Mouse (Mus musculus) stomach, embryonic 15.5 days (tissue): Measurements from ENCODE around the gene Napa. TPM values are rescaled to one million over a fixed set of nuclear protein-coding genes. Genes with fewer than 3 reads are reported as not detected.
A peak's percentile ranks its signal among the peaks of the same experiment; 100 is the strongest.

Source experiments
- ATAC-seq: fragments of 200-750 bp; cut with Nextera tagmentation; 2 replicates; pipeline ENCODE4 v1.8.0; 2017; ENCODE audit warnings: low read depth, moderate number of reproducible peaks, moderate TSS enrichment; ENCODE audit not compliant: insufficient read depth, low FRiP score
- H3K27ac ChIP-seq: fragments of 300-500 bp; sonication (generic); 2 replicates; pipeline ENCODE4 v1.5.1; 2015; ENCODE audit warnings: mild to moderate bottlenecking, inconsistent platforms
- H3K27me3 ChIP-seq: fragments of 300-500 bp; sonication (generic); replicated peaks from 2 replicates; pipeline ENCODE4 v1.6.1; 2015; ENCODE audit warnings: inconsistent platforms
- H3K36me3 ChIP-seq: fragments of 300-500 bp; sonication (generic); 2 replicates; pipeline ENCODE4 v1.6.1; 2015; ENCODE audit warnings: inconsistent platforms
- H3K4me1 ChIP-seq: fragments of 300-500 bp; sonication (generic); 2 replicates; pipeline ENCODE4 v1.6.1; 2015; ENCODE audit warnings: inconsistent platforms
- H3K4me2 ChIP-seq: fragments of 300-500 bp; sonication (generic); 2 replicates; pipeline ENCODE4 v1.6.1; 2015; ENCODE audit warnings: mild to moderate bottlenecking, inconsistent platforms
- H3K4me3 ChIP-seq: fragments of 300-500 bp; sonication (generic); replicated peaks from 2 replicates; pipeline ENCODE4 v1.5.1; 2015; ENCODE audit warnings: inconsistent platforms
- H3K9ac ChIP-seq: fragments of 300-500 bp; sonication (generic); 2 replicates; pipeline ENCODE4 v1.6.1; 2015; ENCODE audit warnings: inconsistent platforms
- H3K9me3 ChIP-seq: fragments of 300-500 bp; sonication (generic); 2 replicates; pipeline ENCODE4 v1.6.1; 2016; ENCODE audit warnings: inconsistent platforms
- WGBS: fragments of 180-500 bp; shearing (Covaris S2); methylation state at CpG from one replicate; pipeline ENCODE4 v1.1.7; 2015; 5-methylcytosine and 5-hydroxymethylcytosine counted together
- polyA plus RNA-seq: library from polyadenylated mRNA; unstranded; fragments of >200 nt; fragmentation: Nextera tagmentation; extraction: Ambion mirVana; gene quantifications from 2 replicates; pipeline ENCODE4 v1.2.1, GENCODE M21; 2015

The Napa gene
- polyA plus RNA-seq, 1 experiment from 2014 or later, result 175 TPM

- WGBS, result 41% methylated on average over 2 of the region's 2 CpGs
- Histone ChIP-seq H3K27me3 (peaks cover 9% of the 10 kb centered on the region; the same call in 1 of the 2 replicates), H3K9me3 (no peaks in the 10 kb centered on the region), H3K9ac (no peak overlapping the region), H3K4me1 (peaks cover 4% of the 10 kb centered on the region; the same call in 1 of the 2 replicates), H3K36me3 (no peaks in the 10 kb centered on the region), H3K4me2 (no peak overlapping the region), H3K27ac (peak overlapping the region; percentile 31; the same call in 1 of the 2 replicates), H3K4me3 (no peak overlapping the region)
- ATAC-seq, result peak; percentile 21; the same call in 1 of the 2 replicates
These were observed 41.1 kb upstream of the Napa start for GRCm38 (mm10) chr7:16057136-16057534.

- Histone ChIP-seq H3K4me1 (peaks cover 4% of the 10 kb centered on the region; the same call in 1 of the 2 replicates), H3K36me3 (no peaks in the 10 kb centered on the region), H3K27ac (no peak within 1 kb of the TSS), H3K9ac (no peak within 1 kb of the TSS), H3K27me3 (peaks cover 9% of the 10 kb centered on the region; the same call in 1 of the 2 replicates), H3K4me3 (no peak within 1 kb of the TSS), H3K9me3 (no peaks in the 10 kb centered on the region), H3K4me2 (peak within 1 kb of the TSS; percentile 39)
- WGBS, result 44% methylated on average over 75 of the region's 80 CpGs
- ATAC-seq, result no peak
These were observed 36.8 kb upstream of the Napa start, which contains the start of gene Zfp541 for GRCm38 (mm10) chr7:16061219-16062098. Gene Zfp541, plus strand, starts transcription at chr7:16061814.

DNA sequence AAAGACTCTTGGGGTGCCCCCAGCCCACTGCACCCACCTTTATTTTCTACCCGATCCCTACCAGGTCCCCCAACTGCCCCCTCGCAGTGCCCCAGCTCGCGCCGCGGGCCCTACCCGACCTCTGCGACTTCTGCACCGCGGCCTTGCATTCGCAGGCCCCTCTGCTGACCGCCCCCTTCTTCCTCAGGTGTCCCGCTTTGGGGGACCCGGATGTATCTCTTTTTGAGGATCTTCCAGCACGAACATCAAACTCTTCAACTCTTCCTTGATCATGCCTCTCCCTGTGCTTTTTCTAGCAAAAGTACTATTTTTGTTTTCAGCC is 36.2 kb upstream of the Napa start:
- Histone ChIP-seq H3K4me2 (no peak overlapping the region), H3K4me3 (no peak overlapping the region)
- WGBS, result 72% methylated on average over 15 of the region's 15 CpGs

GRCm38 (mm10) chr7:16063490-16063889 is 34.8 kb upstream of the Napa start:
- Histone ChIP-seq H3K9ac (no peak overlapping the region), H3K27me3 (peaks cover 9% of the 10 kb centered on the region; the same call in 1 of the 2 replicates), H3K9me3 (no peaks in the 10 kb centered on the region), H3K4me1 (peaks cover 4% of the 10 kb centered on the region; the same call in 1 of the 2 replicates), H3K27ac (no peak overlapping the region), H3K4me3 (no peak overlapping the region), H3K4me2 (no peak overlapping the region), H3K36me3 (no peaks in the 10 kb centered on the region)
- ATAC-seq, result no peak
- 37% methylated on average over 4 of the region's 4 CpGs for WGBS

More for the DNA sequence above, 36.2 kb upstream of the Napa start:
- ATAC-seq, result no peak
- no peak overlapping the region for H3K27ac ChIP-seq
- peaks cover 4% of the 10 kb centered on the region; the same call in 1 of the 2 replicates for H3K4me1 ChIP-seq
- no peak overlapping the region for H3K9ac ChIP-seq
- no peaks in the 10 kb centered on the region for H3K36me3 ChIP-seq
- peaks cover 9% of the 10 kb centered on the region; the same call in 1 of the 2 replicates for H3K27me3 ChIP-seq
- H3K9me3 ChIP-seq, result no peaks in the 10 kb centered on the region

GRCm38 (mm10) chr7:16070846-16071245 is 27.4 kb upstream of the Napa start:
- Histone ChIP-seq H3K36me3 (no peaks in the 10 kb centered on the region), H3K4me1 (no peaks in the 10 kb centered on the region), H3K27ac (no peak overlapping the region), H3K27me3 (no peaks in the 10 kb centered on the region), H3K9ac (no peak overlapping the region), H3K4me2 (no peak overlapping the region), H3K9me3 (no peaks in the 10 kb centered on the region), H3K4me3 (no peak overlapping the region)
- ATAC-seq, result no peak

GRCm38 (mm10) chr7:16071906-16072305 is 26.4 kb upstream of the Napa start:
- WGBS, result 71% methylated on average over 6 of the region's 6 CpGs
- Histone ChIP-seq H3K27me3 (no peaks in the 10 kb centered on the region), H3K9ac (no peak overlapping the region), H3K4me1 (no peaks in the 10 kb centered on the region), H3K27ac (no peak overlapping the region), H3K36me3 (no peaks in the 10 kb centered on the region), H3K4me3 (no peak overlapping the region), H3K9me3 (no peaks in the 10 kb centered on the region), H3K4me2 (no peak overlapping the region)
- ATAC-seq, result no peak; the same call in 1 of the 2 replicates

GRCm38 (mm10) chr7:16079947-16080346 is 18.3 kb upstream of the Napa start:
- ATAC-seq, result no peak

GRCm38 (mm10) chr7:16080581-16080980 is 17.7 kb upstream of the Napa start:
- H3K4me3 ChIP-seq, result no peak overlapping the region
- H3K27ac ChIP-seq, result no peak overlapping the region
- H3K36me3 ChIP-seq, result no peaks in the 10 kb centered on the region
- no peaks in the 10 kb centered on the region for H3K27me3 ChIP-seq
- ATAC-seq, result no peak
- no peaks in the 10 kb centered on the region for H3K9me3 ChIP-seq
- H3K4me2 ChIP-seq, result no peak overlapping the region
- H3K4me1 ChIP-seq, result no peaks in the 10 kb centered on the region
- H3K9ac ChIP-seq, result no peak overlapping the region
- WGBS, result 59% methylated on average over 4 of the region's 4 CpGs

More at GRCm38 (mm10) chr7:16079947-16080346, 18.3 kb upstream of the Napa start:
- no peaks in the 10 kb centered on the region for H3K36me3 ChIP-seq
- H3K9ac ChIP-seq, result no peak overlapping the region
- H3K27me3 ChIP-seq, result no peaks in the 10 kb centered on the region
- H3K4me2 ChIP-seq, result no peak overlapping the region
- H3K9me3 ChIP-seq, result no peaks in the 10 kb centered on the region
- no peak overlapping the region for H3K4me3 ChIP-seq
- H3K4me1 ChIP-seq, result no peaks in the 10 kb centered on the region
- H3K27ac ChIP-seq, result no peak overlapping the region
- 52% methylated on average over 1 of the region's 1 CpGs for WGBS

- 62% methylated on average over 4 of the region's 4 CpGs for WGBS
- Histone ChIP-seq H3K9ac (no peak overlapping the region), H3K4me3 (no peak overlapping the region), H3K27me3 (no peaks in the 10 kb centered on the region), H3K36me3 (no peaks in the 10 kb centered on the region), H3K4me2 (no peak overlapping the region), H3K4me1 (no peaks in the 10 kb centered on the region), H3K27ac (no peak overlapping the region), H3K9me3 (no peaks in the 10 kb centered on the region)
- no peak for ATAC-seq
These were observed 14.9 kb upstream of the Napa start for GRCm38 (mm10) chr7:16083361-16083760.

- Histone ChIP-seq H3K9ac (no peak overlapping the region), H3K4me1 (no peaks in the 10 kb centered on the region), H3K4me2 (no peak overlapping the region), H3K27ac (no peak overlapping the region), H3K9me3 (no peaks in the 10 kb centered on the region), H3K36me3 (no peaks in the 10 kb centered on the region), H3K27me3 (no peaks in the 10 kb centered on the region), H3K4me3 (no peak overlapping the region)
- ATAC-seq, result no peak
- WGBS, result 75% methylated on average over 2 of the region's 2 CpGs
These were observed 10.7 kb upstream of the Napa start for GRCm38 (mm10) chr7:16087587-16087986.

DNA sequence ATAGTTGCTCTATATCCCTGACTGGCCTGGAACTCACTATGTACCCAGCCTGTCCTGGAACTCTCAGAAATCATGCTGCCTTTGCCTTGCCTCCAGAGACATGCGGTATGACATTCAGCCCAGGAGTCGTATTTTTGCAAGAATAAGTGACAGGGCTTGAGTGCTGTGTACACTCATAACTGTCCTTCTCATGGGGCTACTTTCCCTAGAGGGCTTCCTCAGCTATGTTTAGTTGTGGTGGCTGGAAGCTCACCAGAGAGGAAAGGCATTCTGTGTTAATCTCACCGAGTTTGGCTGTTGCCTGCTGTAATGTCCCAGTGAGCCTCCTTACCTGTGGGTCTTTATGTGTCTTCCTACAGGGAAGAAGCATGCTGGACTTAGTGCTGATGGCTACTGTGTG is 3.7 kb upstream of the Napa start:
- Histone ChIP-seq H3K9ac (no peak overlapping the region), H3K36me3 (no peaks in the 10 kb centered on the region), H3K4me3 (no peak overlapping the region), H3K4me1 (peaks cover 7% of the 10 kb centered on the region), H3K27me3 (no peaks in the 10 kb centered on the region), H3K4me2 (no peak overlapping the region), H3K9me3 (no peaks in the 10 kb centered on the region), H3K27ac (no peak overlapping the region)
- no peak for ATAC-seq
- WGBS, result 66% methylated on average over 3 of the region's 3 CpGs

DNA sequence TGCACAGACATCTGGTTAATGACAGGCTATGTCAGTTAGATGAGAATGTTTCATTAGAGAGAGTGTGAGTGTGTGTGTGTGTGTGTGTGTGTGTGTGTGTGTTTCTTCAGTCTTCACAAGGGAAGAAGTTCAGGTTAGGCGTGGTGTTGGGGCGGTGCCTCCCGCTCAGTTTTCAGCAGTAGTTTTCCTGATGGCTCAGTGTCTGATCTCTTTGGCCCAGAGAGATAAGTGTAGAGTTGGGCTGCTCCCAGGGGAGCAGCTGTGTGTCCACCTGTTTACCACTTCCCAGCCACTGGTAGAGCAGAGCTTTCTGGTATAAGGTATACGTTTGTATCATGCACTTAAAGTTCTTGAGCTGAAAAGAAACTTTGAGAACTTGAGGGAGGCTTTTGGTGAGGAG is 1.6 kb downstream of the Napa start:
- Histone ChIP-seq H3K9me3 (no peaks in the 10 kb centered on the region), H3K36me3 (no peaks in the 10 kb centered on the region), H3K27ac (no peak overlapping the region), H3K4me3 (peak overlapping the region; percentile 83; the same call in 1 of the 2 replicates), H3K9ac (0 out of 2 replicates have a peak overlapping the region, but pooled peaks have one; percentile 99), H3K27me3 (no peaks in the 10 kb centered on the region), H3K4me1 (peaks cover 10% of the 10 kb centered on the region), H3K4me2 (peak overlapping the region; percentile 72)
- 71% methylated on average over 4 of the region's 4 CpGs for WGBS
- no peak for ATAC-seq
